In the genomic region with DNA sequence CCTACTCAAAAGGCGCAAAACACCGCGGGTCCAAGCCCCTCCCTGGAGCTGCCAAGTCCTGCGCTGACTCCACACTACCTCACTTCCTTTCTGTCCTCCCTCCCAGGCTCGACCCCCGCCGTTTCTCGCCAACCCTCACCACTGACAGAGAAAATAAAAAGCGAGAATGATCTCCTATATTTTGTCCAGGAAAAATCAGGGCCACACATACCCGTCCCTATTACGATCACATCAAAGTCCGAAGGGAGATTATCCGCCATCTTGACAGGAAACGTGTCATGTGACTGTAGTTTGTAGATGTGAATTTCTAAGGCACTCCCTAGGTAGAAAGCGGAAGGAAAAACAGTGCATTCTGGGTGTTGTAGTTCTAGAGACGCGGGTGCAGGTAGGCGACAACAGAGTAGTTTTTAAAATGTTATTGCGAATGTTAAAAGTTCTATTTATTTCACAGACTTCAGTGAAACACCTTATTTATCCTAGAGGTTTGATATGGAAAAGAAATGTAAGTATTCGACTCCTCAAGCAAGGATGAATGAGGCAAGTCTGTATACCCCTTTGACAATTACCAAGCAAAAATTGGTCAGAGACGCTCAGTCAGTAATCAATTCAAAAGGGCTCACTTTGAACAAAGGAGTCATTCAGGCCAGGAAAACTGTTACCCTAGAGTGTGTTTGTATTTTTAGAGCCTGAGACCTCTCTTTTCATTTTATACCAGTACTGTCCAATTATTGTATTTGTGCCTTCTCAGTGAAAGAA, we compare ENCODE assay signal across 8 mouse cellular contexts. TPM values are rescaled to one million over a fixed set of nuclear protein-coding genes. Genes with fewer than 3 reads are reported as not detected.
DNase-seq lines count a peak whose midpoint lies in the region; ATAC-seq and TF ChIP-seq lines count a peak whose summit lies in the region.

A gene (minus strand): TSS at position 288 of the 756 bp plus-strand sequence.

- H3K27ac ChIP-seq in hindbrain, embryonic 12.5 days: peak within 1 kb of the TSS; percentile 72
- peak within 1 kb of the TSS; percentile 60 for H3K27ac ChIP-seq in lung, postnatal 0 days (ENCODE audit: low read length)

- no peak for TF ChIP-seq CTCF in lung, postnatal 0 days (IDR thresholded peaks at IDR 0.05)

- peak within 1 kb of the TSS; percentile 44 for H3K4me3 ChIP-seq in hindbrain, embryonic 12.5 days
- peak within 1 kb of the TSS; percentile 60 for H3K4me3 ChIP-seq in lung, postnatal 0 days (ENCODE audit: low read depth, low read length)

- no peaks in the 10 kb centered on the region for H3K4me1 ChIP-seq in hindbrain, embryonic 12.5 days
- no peaks in the 10 kb centered on the region for H3K4me1 ChIP-seq in lung, postnatal 0 days (ENCODE audit: insufficient read depth, low read depth, low read length)

- no peaks in the 10 kb centered on the region for H3K36me3 ChIP-seq in hindbrain, embryonic 12.5 days
- no peaks in the 10 kb centered on the region for H3K36me3 ChIP-seq in lung, postnatal 0 days (ENCODE audit: insufficient read depth, low read length)

- H3K9me3 ChIP-seq in hindbrain, embryonic 12.5 days (replicated peaks): no peaks in the 10 kb centered on the region
- no peaks in the 10 kb centered on the region for H3K9me3 ChIP-seq in lung, postnatal 0 days (ENCODE audit: low read length)

- no peaks in the 10 kb centered on the region for H3K27me3 ChIP-seq in hindbrain, embryonic 12.5 days
- no peaks in the 10 kb centered on the region for H3K27me3 ChIP-seq in lung, postnatal 0 days (replicated peaks; ENCODE audit: insufficient read depth, low read length)

- H3K4me2 ChIP-seq in hindbrain, embryonic 12.5 days (replicated peaks): peak within 1 kb of the TSS; percentile 47
- H3K4me2 ChIP-seq in lung, postnatal 0 days (replicated peaks; ENCODE audit: low read depth, low read length): peak within 1 kb of the TSS; percentile 50

- 17% methylated on average over 21 of the region's 21 CpGs for WGBS in hindbrain, embryonic 12.5 days
- 5% methylated on average over 21 of the region's 21 CpGs for WGBS in lung, postnatal 0 days

- H3K9ac ChIP-seq in hindbrain, embryonic 12.5 days: peak within 1 kb of the TSS; percentile 55
- peak within 1 kb of the TSS; percentile 43 for H3K9ac ChIP-seq in lung, postnatal 0 days (replicated peaks; ENCODE audit: low read depth)

- no peak for TF ChIP-seq EP300 in lung, postnatal 0 days (IDR thresholded peaks at IDR 0.05)

- peak; percentile 69 for DNase-seq in T-cell, adult 2 months (ENCODE audit: low spot score)
- peak; percentile 68 for DNase-seq in cerebellum, adult 9-11 months
- DNase-seq in layer of hippocampus, postnatal 10 days (ENCODE audit: low spot score in 2 of 2): peak; percentile 37 to 57
- DNase-seq in lung, postnatal 0 days (ENCODE audit: low spot score): peak; percentile 90
- DNase-seq in ovary, postnatal 10 days (ENCODE audit: low spot score): peak; percentile 4
- peak; percentile 23 to 26 for DNase-seq in thymus, postnatal 10 days (ENCODE audit: low spot score in 2 of 2)

- peak; percentile 100 for ATAC-seq in frontal cortex, adult (ENCODE audit: low TSS enrichment)
- peak; percentile 97 for ATAC-seq in hindbrain, embryonic 12.5 days (ENCODE audit: low FRiP score)
- ATAC-seq in lung, postnatal 0 days: peak; percentile 94

RNA-seq across cellular contexts. Expression of the gene that starts here (rescaled TPM):
- 17.3 and 19.0 TPM in 2 replicates for polyA plus RNA-seq in hindbrain, embryonic 12.5 days (2016; fragmentation: Nextera tagmentation; extraction: Ambion mirVana)
- total RNA-seq in layer of hippocampus, postnatal 10 days (2021): 10 to 100 TPM; 35.3 to 39.4 TPM
- polyA plus RNA-seq in lung, postnatal 0 days (2015; fragmentation: Nextera tagmentation; extraction: Ambion mirVana): 7.8 and 8.2 TPM in 2 replicates

Comparison
In these comparisons a context has a peak if more than half of its experiments do, and no peak if none do; other contexts are left out.
1. Peak in every context shown above with its lines: DNase-seq, ATAC-seq, H3K4me3 ChIP-seq and H3K27ac ChIP-seq.
2. DNase-seq: peak in every context shown above with its lines; median percentile 90 in lung, postnatal 0 days; 69 in T-cell, adult 2 months; 68 in cerebellum, adult 9-11 months; 47 in layer of hippocampus, postnatal 10 days; 24 in thymus, postnatal 10 days; 4 in ovary, postnatal 10 days.